Mouse (Mus musculus) thymus, postnatal 4 days (tissue): ENCODE measurements around the gene Ap5m1.
"Not testable (repeated sequence)": the region's sequence is repeated elsewhere in the genome, so short reads cannot be mapped to it uniquely, and the experiment has no call there.

Experiments
- DNase-seq: peaks from one replicate; pipeline ENCODE4 v3.0.0; 2021

Ap5m1 gene

GRCm38 (mm10) chr14:49065529-49066273 lies at the start of gene Ap5m1:
Ap5m1 (plus strand) TSS chr14:49066097.
- peak; percentile 8 for DNase-seq

GRCm38 (mm10) chr14:49019765-49020164 lies 46.1 kb upstream of the Ap5m1 start:
- no peak for DNase-seq

- no peak for DNase-seq
Observed at GRCm38 (mm10) chr14:49027040-49027778, 38.7 kb upstream of the Ap5m1 start.

GRCm38 (mm10) chr14:49027779-49028368 lies 38.0 kb upstream of the Ap5m1 start:
- no peak for DNase-seq

- DNase-seq = no peak
Observed at GRCm38 (mm10) chr14:49028991-49029390, 36.9 kb upstream of the Ap5m1 start.

- no peak for DNase-seq
Observed at GRCm38 (mm10) chr14:49045610-49046009, 20.3 kb upstream of the Ap5m1 start.

- DNase-seq = no peak
Observed at GRCm38 (mm10) chr14:49049492-49049891, 16.4 kb upstream of the Ap5m1 start.

- no peak for DNase-seq
Observed at GRCm38 (mm10) chr14:49063838-49064237, 2.1 kb upstream of the Ap5m1 start.

- DNase-seq = peak; percentile 98
Observed at GRCm38 (mm10) chr14:49066274-49066823, 452 bp downstream of the Ap5m1 start, which contains the start of gene Exoc5. Exoc5 (minus strand) TSS chr14:49066653.

- DNase-seq = no peak
Observed at GRCm38 (mm10) chr14:49072837-49073236, 6.9 kb downstream of the Ap5m1 start.

- DNase-seq = no peak
Observed at GRCm38 (mm10) chr14:49073896-49074295, 8.0 kb downstream of the Ap5m1 start.

- no peak for DNase-seq
Observed at GRCm38 (mm10) chr14:49074361-49074760, 8.5 kb downstream of the Ap5m1 start.

GRCm38 (mm10) chr14:49078820-49079219 lies 12.9 kb downstream of the Ap5m1 start:
- DNase-seq = no peak

GRCm38 (mm10) chr14:49086522-49086921 lies 20.6 kb downstream of the Ap5m1 start:
- no peak for DNase-seq

- DNase-seq = no peak
Observed at GRCm38 (mm10) chr14:49088155-49089048, 22.5 kb downstream of the Ap5m1 start.

- no peak for DNase-seq
Observed at GRCm38 (mm10) chr14:49089461-49090058, 23.7 kb downstream of the Ap5m1 start.

- no peak for DNase-seq
Observed at GRCm38 (mm10) chr14:49090102-49090501, 24.2 kb downstream of the Ap5m1 start.

GRCm38 (mm10) chr14:49091277-49091676 lies 25.4 kb downstream of the Ap5m1 start:
- no peak for DNase-seq

- not testable (repeated sequence) for DNase-seq
Observed at GRCm38 (mm10) chr14:49091755-49092154, 25.9 kb downstream of the Ap5m1 start.

- DNase-seq = peak; percentile 87
Observed at GRCm38 (mm10) chr14:49118381-49118780, 52.5 kb downstream of the Ap5m1 start.

- no peak for DNase-seq
Observed at GRCm38 (mm10) chr14:49121723-49122122, 55.8 kb downstream of the Ap5m1 start.
